Mouse (Mus musculus): Measurements from ENCODE around the gene Clasp1. TPM values are rescaled to one million over a fixed set of nuclear protein-coding genes. Genes with fewer than 3 reads are reported as not detected.

Gene Clasp1
- total and polyA plus RNA-seq, 2 experiments from 2014 or later, result 63.2 to 126 TPM

- no peak overlapping the region for H3K4me2 ChIP-seq (ENCODE audit: low read depth, low read length)
- H3K36me3 ChIP-seq (ENCODE audit: insufficient read depth, low read length), result no peaks in the 10 kb centered on the region
- no peak overlapping the region for H3K4me3 ChIP-seq (ENCODE audit: low read length)
- WGBS, result 93% methylated on average over 6 of the region's 6 CpGs
- H3K4me1 ChIP-seq (ENCODE audit: insufficient read depth, low read length), result no peaks in the 10 kb centered on the region; the same call in 1 of the 2 replicates
- ATAC-seq (no peak), DNase-seq (ENCODE audit: low spot score) (no peak)
- no peaks in the 10 kb centered on the region for H3K9me3 ChIP-seq (ENCODE audit: low read length)
- no peaks in the 10 kb centered on the region for H3K27me3 ChIP-seq (ENCODE audit: insufficient read depth, low read length)
- H3K27ac ChIP-seq, result no peak overlapping the region
- no peak overlapping the region for H3K9ac ChIP-seq (replicated peaks; ENCODE audit: low read length)
- no peak for TF ChIP-seq CTCF (IDR thresholded peaks at IDR 0.05; ENCODE audit: low read depth)
Observed at GRCm38 (mm10) chr1:118402966-118403365, 14.1 kb downstream of the Clasp1 start.

DNA sequence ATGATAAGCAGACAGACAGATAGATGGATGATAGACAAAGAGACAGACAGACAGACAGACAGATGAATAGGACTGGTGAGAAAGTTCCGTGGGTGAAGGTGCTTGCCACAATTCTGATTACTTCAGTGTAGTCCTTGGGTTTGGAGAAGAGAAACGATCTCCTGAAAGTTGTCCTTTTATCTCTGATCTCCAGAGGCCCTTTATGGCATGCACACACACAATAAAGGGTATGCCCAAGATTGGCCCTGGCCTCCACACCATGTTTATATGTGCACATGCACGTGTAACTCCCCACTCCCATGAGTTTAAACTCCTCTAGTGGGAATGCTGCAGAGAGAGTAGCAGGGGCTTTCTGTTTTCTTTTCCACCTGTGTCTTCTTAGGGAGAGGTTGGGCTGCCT, 14.6 kb downstream of the Clasp1 start:
- no peaks in the 10 kb centered on the region; the same call in 1 of the 2 replicates for H3K4me1 ChIP-seq (ENCODE audit: insufficient read depth, low read length)
- no peak overlapping the region for H3K4me3 ChIP-seq (ENCODE audit: low read length)
- H3K9me3 ChIP-seq (ENCODE audit: low read length), result no peaks in the 10 kb centered on the region
- ATAC-seq, result no peak
- WGBS, result 78% methylated on average over 3 of the region's 3 CpGs
- no peak overlapping the region for H3K27ac ChIP-seq
- H3K9ac ChIP-seq (replicated peaks; ENCODE audit: low read length), result no peak overlapping the region
- H3K36me3 ChIP-seq (ENCODE audit: insufficient read depth, low read length), result no peaks in the 10 kb centered on the region
- no peaks in the 10 kb centered on the region for H3K27me3 ChIP-seq (ENCODE audit: insufficient read depth, low read length)
- no peak for DNase-seq (ENCODE audit: low spot score)
- no peak overlapping the region for H3K4me2 ChIP-seq (ENCODE audit: low read depth, low read length)
- TF ChIP-seq CTCF (IDR thresholded peaks at IDR 0.05; ENCODE audit: low read depth), result no peak

DNA sequence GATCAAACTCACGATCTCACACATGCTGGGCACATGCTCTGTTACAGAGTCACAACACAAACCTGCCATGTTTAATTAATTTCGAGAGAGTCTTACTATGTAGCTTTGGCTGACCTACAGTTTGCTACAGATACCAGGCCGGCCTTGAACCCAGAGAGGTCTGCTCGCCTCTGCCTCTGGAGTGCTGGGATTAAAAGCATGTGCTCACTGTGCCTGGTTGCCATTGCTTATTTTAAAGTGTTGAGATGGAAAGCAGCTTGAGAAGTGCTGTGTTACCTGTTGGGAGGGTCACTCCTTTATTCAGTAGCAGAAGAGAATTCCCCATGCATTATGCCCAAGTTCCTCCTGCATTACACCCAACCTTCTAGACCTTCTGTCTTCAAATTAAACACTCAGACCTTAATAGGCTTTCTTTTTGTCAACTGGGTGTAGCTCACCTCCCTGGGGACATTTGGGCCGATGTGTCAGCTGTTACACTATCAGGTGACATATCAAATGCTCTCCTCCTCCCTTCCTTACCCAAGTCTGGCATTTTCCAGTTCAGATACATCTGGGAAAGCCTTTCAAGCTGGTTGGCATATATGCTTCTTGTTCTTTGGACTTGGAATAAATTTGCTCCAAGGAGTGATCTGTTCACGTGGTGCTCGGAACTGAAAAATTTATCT, 18.9 kb downstream of the Clasp1 start:
- H3K4me3 ChIP-seq (ENCODE audit: low read length), result no peak overlapping the region
- no peak for DNase-seq (ENCODE audit: low spot score)
- no peaks in the 10 kb centered on the region for H3K9me3 ChIP-seq (ENCODE audit: low read length)
- no peaks in the 10 kb centered on the region for H3K4me1 ChIP-seq (ENCODE audit: insufficient read depth, low read length)
- 86% methylated on average over 7 of the region's 7 CpGs for WGBS
- no peak overlapping the region for H3K9ac ChIP-seq (replicated peaks; ENCODE audit: low read length)
- no peak for TF ChIP-seq CTCF (IDR thresholded peaks at IDR 0.05; ENCODE audit: low read depth)
- no peaks in the 10 kb centered on the region for H3K27me3 ChIP-seq (ENCODE audit: insufficient read depth, low read length)
- no peaks in the 10 kb centered on the region for H3K36me3 ChIP-seq (ENCODE audit: insufficient read depth, low read length)
- no peak overlapping the region for H3K4me2 ChIP-seq (ENCODE audit: low read depth, low read length)
- no peak for ATAC-seq
- no peak overlapping the region for H3K27ac ChIP-seq

DNA sequence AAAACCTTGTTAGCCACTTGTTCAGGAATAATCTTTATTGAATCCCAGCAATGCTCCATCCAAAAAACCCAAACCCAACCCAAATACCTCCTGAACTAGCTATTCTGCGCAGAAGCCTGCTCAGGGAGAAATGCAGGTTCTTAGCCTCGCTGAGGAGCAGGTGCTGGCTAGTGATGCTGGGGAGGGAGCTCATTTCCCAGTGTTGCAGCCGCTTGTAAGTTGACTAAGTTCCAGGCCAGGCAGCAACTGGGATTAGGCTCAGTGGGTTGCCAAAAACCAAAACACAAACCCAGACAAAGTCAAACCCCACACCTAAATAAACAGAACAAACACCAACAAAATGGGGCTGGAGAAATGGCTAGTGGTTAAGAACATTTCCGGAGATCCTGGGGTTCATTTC, 20.4 kb downstream of the Clasp1 start:
- DNase-seq (ENCODE audit: low spot score) (no peak), ATAC-seq (no peak)
- WGBS, result 64% methylated on average over 4 of the region's 4 CpGs
- no peaks in the 10 kb centered on the region for H3K4me1 ChIP-seq (ENCODE audit: insufficient read depth, low read length)
- H3K36me3 ChIP-seq (ENCODE audit: insufficient read depth, low read length), result no peaks in the 10 kb centered on the region
- no peaks in the 10 kb centered on the region for H3K27me3 ChIP-seq (ENCODE audit: insufficient read depth, low read length)
- TF ChIP-seq CTCF (IDR thresholded peaks at IDR 0.05; ENCODE audit: low read depth), result no peak
- no peak overlapping the region for H3K27ac ChIP-seq
- no peak overlapping the region for H3K4me3 ChIP-seq (ENCODE audit: low read length)
- no peak overlapping the region for H3K4me2 ChIP-seq (ENCODE audit: low read depth, low read length)
- no peak overlapping the region for H3K9ac ChIP-seq (replicated peaks; ENCODE audit: low read length)
- H3K9me3 ChIP-seq (ENCODE audit: low read length), result no peaks in the 10 kb centered on the region

DNA sequence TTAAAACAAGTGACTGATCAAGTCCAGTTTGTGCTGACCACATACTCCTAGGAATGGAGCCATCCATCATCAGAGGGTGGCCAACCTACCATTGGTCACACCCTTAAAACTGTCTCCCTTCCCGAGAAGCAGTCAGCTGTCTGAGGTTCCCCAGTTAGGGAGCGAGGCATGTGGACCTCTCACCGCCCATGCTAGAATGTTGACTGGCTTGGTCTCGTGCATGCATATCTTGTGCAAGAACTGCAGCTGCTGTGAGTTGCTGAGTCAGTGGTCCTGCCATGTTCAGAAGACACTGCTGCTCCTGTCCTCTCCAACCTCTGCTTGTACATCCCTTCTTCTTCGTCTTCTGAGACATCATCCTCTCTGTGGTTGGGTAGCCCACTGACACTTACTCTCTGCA, 22.0 kb downstream of the Clasp1 start:
- TF ChIP-seq CTCF (IDR thresholded peaks at IDR 0.05; ENCODE audit: low read depth), result no peak

DNA sequence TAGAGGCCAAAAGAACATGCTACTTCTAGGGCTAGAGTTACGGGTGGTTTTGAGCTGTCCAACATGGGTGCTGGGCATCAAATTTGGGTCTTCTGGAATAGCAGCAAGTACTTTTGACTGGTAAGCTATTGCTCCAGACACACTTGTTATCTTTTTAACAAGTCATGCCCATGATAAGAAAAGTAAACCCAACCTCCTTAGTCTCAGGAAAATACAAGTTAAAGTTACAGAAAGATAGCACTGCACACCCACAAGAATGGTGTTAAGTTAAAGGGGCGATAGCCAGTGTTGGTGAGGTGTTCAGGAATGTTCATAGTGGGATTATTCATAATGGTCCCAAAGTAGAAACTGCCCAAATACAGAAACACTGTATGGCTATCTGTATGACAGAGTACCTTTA, 24.3 kb downstream of the Clasp1 start:
- DNase-seq (ENCODE audit: low spot score) (no peak), ATAC-seq (no peak)
- H3K27ac ChIP-seq, result no peak overlapping the region
- no peak for TF ChIP-seq CTCF (IDR thresholded peaks at IDR 0.05; ENCODE audit: low read depth)
- no peak overlapping the region for H3K9ac ChIP-seq (replicated peaks; ENCODE audit: low read length)
- 92% methylated on average over 2 of the region's 2 CpGs for WGBS
- no peaks in the 10 kb centered on the region for H3K4me1 ChIP-seq (ENCODE audit: insufficient read depth, low read length)
- H3K27me3 ChIP-seq (ENCODE audit: insufficient read depth, low read length), result no peaks in the 10 kb centered on the region
- no peaks in the 10 kb centered on the region for H3K36me3 ChIP-seq (ENCODE audit: insufficient read depth, low read length)
- H3K4me2 ChIP-seq (ENCODE audit: low read depth, low read length), result no peak overlapping the region
- H3K4me3 ChIP-seq (ENCODE audit: low read length), result no peak overlapping the region
- H3K9me3 ChIP-seq (ENCODE audit: low read length), result no peaks in the 10 kb centered on the region

More for the DNA sequence above, 22.0 kb downstream of the Clasp1 start:
- H3K4me3 ChIP-seq (ENCODE audit: low read length), result no peak overlapping the region
- H3K27ac ChIP-seq, result no peak overlapping the region
- no peaks in the 10 kb centered on the region for H3K4me1 ChIP-seq (ENCODE audit: insufficient read depth, low read length)
- no peak for ATAC-seq
- H3K9ac ChIP-seq (replicated peaks; ENCODE audit: low read length), result no peak overlapping the region
- no peak overlapping the region for H3K4me2 ChIP-seq (ENCODE audit: low read depth, low read length)
- no peaks in the 10 kb centered on the region for H3K36me3 ChIP-seq (ENCODE audit: insufficient read depth, low read length)
- 95% methylated on average over 5 of the region's 5 CpGs for WGBS
- DNase-seq (ENCODE audit: low spot score), result no peak
- H3K27me3 ChIP-seq (ENCODE audit: insufficient read depth, low read length), result no peaks in the 10 kb centered on the region
- no peaks in the 10 kb centered on the region for H3K9me3 ChIP-seq (ENCODE audit: low read length)

- WGBS, result 91% methylated on average over 9 of the region's 9 CpGs
- DNase-seq (ENCODE audit: low spot score) (no peak), ATAC-seq (no peak)
- no peak for TF ChIP-seq CTCF (IDR thresholded peaks at IDR 0.05; ENCODE audit: low read depth)
- no peaks in the 10 kb centered on the region for H3K4me1 ChIP-seq (ENCODE audit: insufficient read depth, low read length)
- H3K4me3 ChIP-seq (ENCODE audit: low read length), result no peak overlapping the region
- H3K4me2 ChIP-seq (ENCODE audit: low read depth, low read length), result no peak overlapping the region
- no peak overlapping the region for H3K27ac ChIP-seq
- no peaks in the 10 kb centered on the region for H3K27me3 ChIP-seq (ENCODE audit: insufficient read depth, low read length)
- H3K9ac ChIP-seq (replicated peaks; ENCODE audit: low read length), result no peak overlapping the region
- peaks cover 12% of the 10 kb centered on the region; the same call in 1 of the 2 replicates for H3K36me3 ChIP-seq (ENCODE audit: insufficient read depth, low read length)
- no peaks in the 10 kb centered on the region for H3K9me3 ChIP-seq (ENCODE audit: low read length)
Observed at GRCm38 (mm10) chr1:118417047-118417730, 28.3 kb downstream of the Clasp1 start.
